Mouse (Mus musculus) bone marrow macrophage, adult 2 months (primary cell): Measurements from ENCODE around the gene 4933424G06Rik.

Experiments
- CTCF ChIP-seq: IDR thresholded peaks from 2 replicates; pipeline ENCODE4 v1.5.1; 2012; ENCODE audit warnings: low read depth, mild to moderate bottlenecking, low read length, moderate library complexity
- POLR2A ChIP-seq: IDR thresholded peaks from 2 replicates; pipeline ENCODE4 v1.6.1; 2012; ENCODE audit warnings: mild to moderate bottlenecking, low read depth, low read length, borderline replicate concordance

- TF ChIP-seq CTCF, result no peak
- no peak for TF ChIP-seq POLR2A
Measured at GRCm38 (mm10) chr1:36664457-36664856, 45.5 kb upstream of the 4933424G06Rik start.
